Mouse (Mus musculus): ENCODE measurements around the gene Kdm1b.

- TF ChIP-seq POLR2A (IDR thresholded peaks at IDR 0.05; ENCODE audit: control insufficient read depth in 1 of 2, insufficient read depth in 1 of 2, low read depth in 1 of 2, low read length in 2 of 2, poor library complexity in 1 of 2) (no peak), HCFC1 (IDR thresholded peaks at IDR 0.05; ENCODE audit: low read depth, low read length) (no peak), CTCF (IDR thresholded peaks at IDR 0.05 in 2 of 3, conservative IDR thresholded peaks at IDR 0.05 in 1 of 3; ENCODE audit: control insufficient read depth in 1 of 3, insufficient read depth in 1 of 3, low read depth in 2 of 3, low read length in 3 of 3, poor library complexity in 1 of 3, severe bottlenecking in 1 of 3) (no peak), NELFE (IDR thresholded peaks at IDR 0.05; ENCODE audit: low read depth, low read length) (no peak), KAT2A (conservative IDR thresholded peaks at IDR 0.05; ENCODE audit: low read depth, low read length) (no peak), SIN3A (IDR thresholded peaks at IDR 0.05; ENCODE audit: low read length) (no peak), TCF12 (IDR thresholded peaks at IDR 0.05; ENCODE audit: low read depth, low read length) (no peak), CHD2 (IDR thresholded peaks at IDR 0.05; ENCODE audit: low read length) (no peak), MAZ (IDR thresholded peaks at IDR 0.05; ENCODE audit: low read depth, low read length) (no peak), MAX (IDR thresholded peaks at IDR 0.05; ENCODE audit: low read length) (no peak), GATA1 (IDR thresholded peaks at IDR 0.05; ENCODE audit: low read depth, low read length) (no peak), E2F4 (IDR thresholded peaks at IDR 0.05; ENCODE audit: borderline replicate concordance, low read depth, low read length) (no peak)
Observed at GRCm38 (mm10) chr13:47063985-47064760, 20.9 kb downstream of the Kdm1b start.
